Mouse (Mus musculus): ENCODE results near the gene Gm49359.
A peak's percentile ranks its signal among the peaks of the same experiment; 100 is the strongest.
"Not testable (repeated sequence)": the region's sequence is repeated elsewhere in the genome, so short reads cannot be mapped to it uniquely, and the experiment has no call there.

Gene Gm49359

DNA sequence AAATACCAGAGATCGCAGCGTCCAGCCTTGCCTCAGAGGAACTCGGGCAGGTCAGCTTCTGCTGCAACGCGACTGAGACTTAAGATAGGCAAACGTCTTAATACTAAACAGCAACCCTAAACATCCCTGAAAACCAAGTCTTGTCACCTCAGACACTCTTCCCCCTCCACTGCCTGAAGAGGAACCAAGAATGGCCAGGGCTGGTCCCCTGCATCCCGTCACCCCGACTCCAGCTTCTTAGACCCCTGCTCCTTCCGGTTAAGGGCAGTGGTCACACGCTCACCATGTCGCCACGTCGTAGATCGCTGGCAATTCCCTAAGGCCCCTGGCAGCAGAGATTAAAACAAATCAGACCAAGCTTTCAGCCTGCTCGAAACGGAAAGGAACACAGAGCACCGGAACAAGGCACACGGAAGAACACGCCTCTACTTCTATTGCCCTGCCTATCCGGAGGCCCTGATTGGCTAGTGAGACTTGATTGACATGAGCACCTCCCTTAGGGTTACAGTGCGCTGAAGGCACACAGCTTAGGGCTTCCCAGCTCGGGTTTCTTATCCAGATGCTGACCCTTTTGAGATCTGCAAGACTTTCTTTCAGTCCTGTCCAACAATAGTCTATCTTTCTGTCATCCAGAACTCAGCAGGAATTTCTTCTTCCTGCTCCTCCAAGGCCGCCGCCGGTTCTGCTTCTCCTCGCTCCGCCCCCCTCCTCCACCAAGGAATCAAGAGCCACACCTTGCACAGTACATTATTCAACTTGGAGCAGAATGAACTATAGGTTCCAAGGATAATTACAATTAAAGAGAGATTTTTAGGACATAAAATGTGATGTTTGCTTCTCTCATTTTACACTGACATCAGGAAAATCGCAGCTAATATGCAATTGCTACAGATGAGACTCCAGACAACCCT lies at the start of gene Gm49359:
Gene Gm49359 (minus strand): TSS at position 409 of the 911 bp plus-strand sequence.
- peak; percentile 94 for DNase-seq (ENCODE audit: low read depth)

DNA sequence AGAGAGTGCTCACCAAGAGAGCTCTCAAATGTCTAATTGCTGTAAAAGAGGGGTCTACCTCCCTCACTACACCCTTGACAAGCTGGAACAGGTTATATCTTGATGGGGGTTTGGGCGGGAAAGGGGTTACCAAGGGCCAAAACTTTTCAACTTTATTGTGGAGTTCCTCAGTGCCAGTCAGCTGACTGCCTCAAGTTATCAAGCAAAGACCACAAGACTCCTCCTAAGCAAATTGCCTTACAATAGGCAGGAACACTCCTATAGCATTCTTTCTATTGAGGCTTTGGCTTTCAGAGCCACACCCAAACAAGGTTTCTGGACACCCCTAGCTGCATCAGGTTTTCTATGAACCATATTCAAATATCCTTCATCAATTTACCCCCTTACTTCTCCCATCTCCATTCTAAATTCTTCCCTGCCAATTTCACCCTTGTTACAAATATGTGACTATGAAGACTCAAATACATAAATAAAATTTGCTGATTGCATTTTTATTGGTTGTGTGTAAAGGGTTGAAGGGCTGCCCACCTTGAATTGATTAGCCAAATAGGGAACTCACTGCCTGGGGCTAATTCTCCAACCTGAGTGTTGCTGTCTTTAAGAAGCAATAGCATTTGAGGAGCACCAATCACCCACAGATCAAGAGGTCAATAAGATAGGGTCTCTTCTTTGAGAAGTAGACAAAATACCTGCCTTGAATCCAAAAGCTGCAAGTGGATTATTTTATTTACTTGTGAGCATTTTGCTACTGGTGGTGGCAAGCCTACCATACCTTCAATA lies 44.2 kb upstream of the Gm49359 start:
- DNase-seq (ENCODE audit: low read depth), result not testable (repeated sequence)

DNA sequence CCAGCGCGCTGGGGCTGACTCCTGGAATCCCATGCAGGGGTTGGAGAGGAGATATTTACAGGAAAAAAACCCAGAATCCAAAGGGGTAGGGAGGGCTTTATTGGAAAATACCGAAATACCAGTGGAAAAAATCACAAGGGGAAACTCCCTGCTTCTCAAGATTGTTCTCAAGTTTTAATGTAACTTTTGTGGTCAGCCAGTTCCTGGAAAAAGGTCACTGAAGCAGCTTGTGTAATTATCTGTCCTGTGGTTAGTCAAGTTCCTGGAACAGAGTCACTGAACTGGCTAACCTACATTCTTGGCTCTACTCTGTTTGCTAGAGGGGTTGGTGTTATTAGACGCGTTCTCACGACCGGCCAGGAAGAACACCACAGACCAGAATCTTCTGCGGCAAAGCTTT lies 6.0 kb upstream of the Gm49359 start:
- DNase-seq (ENCODE audit: low read depth), result not testable (repeated sequence)

DNA sequence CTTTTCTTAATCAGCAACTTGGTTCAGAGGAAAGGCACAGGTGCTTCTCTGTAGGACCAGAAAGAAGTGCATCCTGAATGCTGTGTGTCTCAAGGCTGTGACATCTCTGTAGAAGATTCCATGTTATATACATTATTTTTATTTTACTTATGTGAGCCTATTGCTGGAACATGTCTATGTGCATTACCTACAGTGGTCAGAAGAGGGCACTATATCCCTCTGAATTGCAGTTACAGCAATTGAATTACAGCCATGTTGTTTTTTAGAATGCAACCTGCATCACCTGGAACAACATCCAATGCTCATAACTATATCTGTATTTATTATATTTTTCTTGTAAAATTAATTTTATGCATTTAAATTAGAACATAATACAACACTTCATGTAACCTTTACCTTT lies 3.3 kb upstream of the Gm49359 start:
- peak; percentile 87 for DNase-seq (ENCODE audit: low read depth)

Measured in naive thymus-derived CD4-positive, alpha-beta T cell, adult 2 months (primary cell).